Mouse (Mus musculus): ENCODE results near the gene Galm. TPM values are rescaled to one million over a fixed set of nuclear protein-coding genes. Genes with fewer than 3 reads are reported as not detected.

The Galm gene
- polyA plus RNA-seq, 2 experiments: 11.7 to 13.7 TPM

GRCm38 (mm10) chr17:80132502-80132901, 5.2 kb downstream of the Galm start:
- no peak for DNase-seq (ENCODE audit: low spot score)
- no peak for ATAC-seq (ENCODE audit: low FRiP score, low read depth)
- no peak overlapping the region for H3K27ac ChIP-seq (replicated peaks; ENCODE audit: low read depth, low read length)
- H3K36me3 ChIP-seq (ENCODE audit: control insufficient read depth, insufficient read depth, low read length): no peaks in the 10 kb centered on the region
- peaks cover 5% of the 10 kb centered on the region for H3K4me1 ChIP-seq (ENCODE audit: control insufficient read depth, insufficient read depth, low read length)
- 66% methylated on average over 4 of the region's 4 CpGs for WGBS
- H3K9ac ChIP-seq (ENCODE audit: low read depth, low read length, severe bottlenecking): no peak overlapping the region
- H3K27me3 ChIP-seq (ENCODE audit: control insufficient read depth, insufficient read depth, low read length): no peaks in the 10 kb centered on the region
- no peak overlapping the region for H3K4me2 ChIP-seq (replicated peaks; ENCODE audit: low read depth, low read length, severe bottlenecking)
- no peaks in the 10 kb centered on the region for H3K9me3 ChIP-seq (ENCODE audit: control insufficient read depth, low read length)
- no peak for TF ChIP-seq POLR2A (IDR thresholded peaks at IDR 0.05; ENCODE audit: borderline replicate concordance, extremely low read depth, insufficient read depth, insufficient read length)
- no peak overlapping the region for H3K4me3 ChIP-seq (replicated peaks; ENCODE audit: low read length)

GRCm38 (mm10) chr17:80138434-80139162, 11.3 kb downstream of the Galm start:
- 77% methylated on average over 17 of the region's 17 CpGs for whole genome bisulfite sequencing
- H3K4me3 ChIP-seq (replicated peaks; ENCODE audit: low read length): no peak overlapping the region
- DNase-seq (ENCODE audit: low spot score): no peak

GRCm38 (mm10) chr17:80139753-80140444, 12.6 kb downstream of the Galm start:
- Histone ChIP-seq H3K4me2 (replicated peaks; ENCODE audit: low read depth, low read length, severe bottlenecking) (no peak overlapping the region), H3K9me3 (ENCODE audit: control insufficient read depth, low read length) (no peaks in the 10 kb centered on the region), H3K4me3 (replicated peaks; ENCODE audit: low read length) (no peak overlapping the region), H3K4me1 (ENCODE audit: control insufficient read depth, insufficient read depth, low read length) (no peaks in the 10 kb centered on the region), H3K9ac (ENCODE audit: low read depth, low read length, severe bottlenecking) (no peak overlapping the region), H3K27ac (replicated peaks; ENCODE audit: low read depth, low read length) (no peak overlapping the region), H3K27me3 (ENCODE audit: control insufficient read depth, insufficient read depth, low read length) (no peaks in the 10 kb centered on the region), H3K36me3 (ENCODE audit: control insufficient read depth, insufficient read depth, low read length) (no peaks in the 10 kb centered on the region)
- 76% methylated on average over 9 of the region's 9 CpGs for WGBS
- ATAC-seq (ENCODE audit: low FRiP score, low read depth) (no peak), DNase-seq (ENCODE audit: low spot score) (no peak)
- no peak for TF ChIP-seq POLR2A (IDR thresholded peaks at IDR 0.05; ENCODE audit: borderline replicate concordance, extremely low read depth, insufficient read depth, insufficient read length)

More at GRCm38 (mm10) chr17:80138434-80139162, 11.3 kb downstream of the Galm start:
- no peak for ATAC-seq (ENCODE audit: low FRiP score, low read depth)
- no peaks in the 10 kb centered on the region for H3K36me3 ChIP-seq (ENCODE audit: control insufficient read depth, insufficient read depth, low read length)
- no peak overlapping the region for H3K27ac ChIP-seq (replicated peaks; ENCODE audit: low read depth, low read length)
- H3K9me3 ChIP-seq (ENCODE audit: control insufficient read depth, low read length): no peaks in the 10 kb centered on the region
- no peaks in the 10 kb centered on the region for H3K27me3 ChIP-seq (ENCODE audit: control insufficient read depth, insufficient read depth, low read length)
- H3K4me1 ChIP-seq (ENCODE audit: control insufficient read depth, insufficient read depth, low read length): no peaks in the 10 kb centered on the region
- H3K4me2 ChIP-seq (replicated peaks; ENCODE audit: low read depth, low read length, severe bottlenecking): no peak overlapping the region
- H3K9ac ChIP-seq (ENCODE audit: low read depth, low read length, severe bottlenecking): no peak overlapping the region
- TF ChIP-seq POLR2A (IDR thresholded peaks at IDR 0.05; ENCODE audit: borderline replicate concordance, extremely low read depth, insufficient read depth, insufficient read length): no peak

- no peaks in the 10 kb centered on the region for H3K36me3 ChIP-seq (ENCODE audit: control insufficient read depth, insufficient read depth, low read length)
- no peak overlapping the region for H3K27ac ChIP-seq (replicated peaks; ENCODE audit: low read depth, low read length)
- 82% methylated on average over 6 of the region's 6 CpGs for WGBS
- no peak overlapping the region for H3K4me2 ChIP-seq (replicated peaks; ENCODE audit: low read depth, low read length, severe bottlenecking)
- no peaks in the 10 kb centered on the region for H3K9me3 ChIP-seq (ENCODE audit: control insufficient read depth, low read length)
- no peaks in the 10 kb centered on the region for H3K4me1 ChIP-seq (ENCODE audit: control insufficient read depth, insufficient read depth, low read length)
- no peak for ATAC-seq (ENCODE audit: low FRiP score, low read depth)
- H3K9ac ChIP-seq (ENCODE audit: low read depth, low read length, severe bottlenecking): no peak overlapping the region
- no peak for TF ChIP-seq POLR2A (IDR thresholded peaks at IDR 0.05; ENCODE audit: borderline replicate concordance, extremely low read depth, insufficient read depth, insufficient read length)
- H3K27me3 ChIP-seq (ENCODE audit: control insufficient read depth, insufficient read depth, low read length): no peaks in the 10 kb centered on the region
- H3K4me3 ChIP-seq (replicated peaks; ENCODE audit: low read length): no peak overlapping the region
- no peak for DNase-seq (ENCODE audit: low spot score)
Observed at GRCm38 (mm10) chr17:80143478-80144232, 16.4 kb downstream of the Galm start.

GRCm38 (mm10) chr17:80145210-80145609, 17.9 kb downstream of the Galm start:
- Histone ChIP-seq H3K4me2 (replicated peaks; ENCODE audit: low read depth, low read length, severe bottlenecking) (no peak overlapping the region), H3K36me3 (ENCODE audit: control insufficient read depth, insufficient read depth, low read length) (no peaks in the 10 kb centered on the region), H3K9me3 (ENCODE audit: control insufficient read depth, low read length) (no peaks in the 10 kb centered on the region), H3K27me3 (ENCODE audit: control insufficient read depth, insufficient read depth, low read length) (no peaks in the 10 kb centered on the region), H3K4me1 (ENCODE audit: control insufficient read depth, insufficient read depth, low read length) (no peaks in the 10 kb centered on the region), H3K4me3 (replicated peaks; ENCODE audit: low read length) (no peak overlapping the region), H3K27ac (replicated peaks; ENCODE audit: low read depth, low read length) (no peak overlapping the region), H3K9ac (ENCODE audit: low read depth, low read length, severe bottlenecking) (no peak overlapping the region)
- ATAC-seq (ENCODE audit: low FRiP score, low read depth) (no peak), DNase-seq (ENCODE audit: low spot score) (no peak)
- TF ChIP-seq POLR2A (IDR thresholded peaks at IDR 0.05; ENCODE audit: borderline replicate concordance, extremely low read depth, insufficient read depth, insufficient read length): no peak
- 51% methylated on average over 7 of the region's 7 CpGs for WGBS

All from limb, embryonic 14.5 days (tissue).